Mouse (Mus musculus) layer of hippocampus, adult 18-20 months (tissue): ENCODE data around the gene Prim2. TPM values are rescaled to one million over a fixed set of nuclear protein-coding genes. Genes with fewer than 3 reads are reported as not detected.

ENCODE experiments used
- DNase-seq, 2 experiments: peaks; one replicate each; pipeline ENCODE4 v3.0.0; 2022; ENCODE audit warnings: low spot score in 2 of 2
- long read RNA-seq: library from polyadenylated mRNA; stranded (forward); transcript quantifications from one replicate; pipeline ENCODE4 v2.0.0, GENCODE M21; 2021
- total RNA-seq, 2 experiments: library from RNA; stranded (reverse); gene quantifications; 2 replicates each; pipeline ENCODE4 v1.2.3; 2021

The Prim2 gene
- total RNA-seq = 1 to 10 TPM; 4.5 to 5.0 TPM
- long read RNA-seq, partial matches to known transcripts = 1 of 2 reads
- long read RNA-seq, other reads (novel, unspliced or antisense) = 0 of 2 reads

GRCm38 (mm10) chr1:33669708-33670141, at the start of gene Prim2:
TSS of gene Prim2 (minus strand) at chr1:33669795.
- peak; percentile 77 to 89 for DNase-seq

DNA sequence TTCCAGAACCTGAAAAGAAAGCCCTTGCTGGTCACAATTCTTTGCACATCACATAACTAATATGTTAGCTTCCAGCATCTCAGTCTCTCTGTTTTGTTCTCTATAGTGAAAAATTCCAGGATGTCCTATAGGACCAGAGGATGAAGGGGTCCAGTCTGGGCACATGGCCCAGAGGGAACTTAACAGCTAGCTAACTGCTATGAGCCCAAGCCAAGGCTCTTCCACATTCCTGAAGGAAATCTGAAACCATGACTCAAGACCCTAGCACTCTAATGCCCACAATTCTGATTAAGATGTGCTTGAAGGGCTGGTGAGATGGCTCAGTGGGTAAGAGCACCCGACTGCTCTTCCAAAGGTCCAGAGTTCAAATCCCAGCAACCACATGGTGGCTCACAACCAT, 48.0 kb upstream of the Prim2 start:
- no peak for DNase-seq

DNA sequence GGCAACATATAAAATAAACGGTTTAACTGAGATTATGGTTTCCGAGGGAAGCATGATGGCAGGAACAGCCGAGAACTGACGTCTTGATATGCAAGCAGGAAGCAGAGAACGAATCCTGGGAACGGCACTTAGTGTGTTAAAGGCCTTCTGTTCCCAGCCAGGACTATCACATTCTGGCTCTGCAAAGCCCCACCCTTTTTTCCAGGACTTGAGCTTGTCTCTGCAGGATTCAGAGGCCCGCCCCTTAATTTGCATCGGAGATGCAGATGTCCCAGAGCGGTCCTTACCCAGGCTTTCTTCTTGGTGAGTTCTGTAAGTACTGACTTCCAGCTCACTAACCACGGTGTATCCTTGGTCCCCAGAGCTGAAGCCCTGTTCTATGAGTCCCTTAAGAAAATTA, 45.2 kb upstream of the Prim2 start:
- no peak for DNase-seq

DNA sequence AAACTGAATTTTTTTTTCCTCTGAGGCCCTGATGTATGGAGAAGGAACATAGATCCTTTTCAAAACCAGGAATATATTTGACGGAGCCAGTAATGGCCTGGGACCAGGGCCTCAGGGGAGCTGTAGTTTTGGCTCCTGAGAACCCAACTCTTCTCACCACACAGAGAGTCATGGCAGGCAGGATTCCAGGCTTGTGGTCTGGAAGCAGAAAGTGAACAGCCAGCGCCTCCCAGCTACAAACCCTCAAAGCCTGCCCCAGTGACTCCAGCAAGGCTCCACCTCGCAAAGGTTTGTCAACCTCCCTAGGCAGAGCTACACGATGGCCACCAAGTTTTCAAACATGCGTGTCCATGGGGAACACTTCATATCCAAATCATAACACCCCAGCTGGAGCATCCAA, 42.4 kb upstream of the Prim2 start:
- DNase-seq = no peak

- DNase-seq = no peak
Observed at GRCm38 (mm10) chr1:33709615-33710014, 40.0 kb upstream of the Prim2 start.

GRCm38 (mm10) chr1:33701244-33701643, 31.6 kb upstream of the Prim2 start:
- peak in 1 of 2 experiments; percentile 62 for DNase-seq

DNA sequence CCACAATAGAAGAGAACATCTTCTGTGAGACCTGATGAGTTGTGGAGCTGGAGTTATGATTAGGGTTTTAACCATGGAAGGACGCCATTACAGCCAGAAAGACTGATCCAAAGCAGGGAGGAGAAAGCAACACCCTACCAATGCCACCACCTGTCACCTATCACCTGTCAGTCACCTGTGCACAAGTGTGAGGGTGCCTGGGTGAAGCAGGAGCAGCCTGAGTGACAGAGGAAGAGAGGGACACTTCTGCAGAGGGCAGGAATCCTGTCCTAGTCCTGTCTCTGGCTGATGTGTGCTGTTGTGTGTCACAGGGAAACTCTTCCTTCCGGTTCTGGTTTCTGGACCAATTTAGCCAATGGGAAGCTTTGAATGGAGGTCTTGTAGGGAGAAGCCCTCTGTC, 26.4 kb upstream of the Prim2 start:
- DNase-seq = no peak

DNA sequence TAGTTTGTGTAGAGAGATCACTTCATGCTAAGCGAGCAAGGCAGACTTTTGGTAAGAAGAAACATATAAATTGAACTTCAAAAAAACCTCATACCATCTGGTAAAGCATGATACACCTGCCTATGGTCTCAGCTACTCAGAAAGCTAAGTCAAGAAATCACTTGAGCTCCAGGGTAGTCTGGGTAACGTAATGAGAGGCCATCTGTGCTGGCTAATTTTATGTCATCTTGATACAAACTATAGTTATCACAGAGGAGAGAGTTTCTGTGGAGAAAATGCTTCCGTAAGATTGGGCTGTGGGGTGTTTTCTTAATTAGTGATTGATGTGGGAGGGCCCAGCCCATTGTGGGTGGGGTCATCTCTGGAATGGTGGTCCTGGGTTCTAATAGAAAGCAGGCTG, 24.3 kb upstream of the Prim2 start:
- no peak for DNase-seq

DNA sequence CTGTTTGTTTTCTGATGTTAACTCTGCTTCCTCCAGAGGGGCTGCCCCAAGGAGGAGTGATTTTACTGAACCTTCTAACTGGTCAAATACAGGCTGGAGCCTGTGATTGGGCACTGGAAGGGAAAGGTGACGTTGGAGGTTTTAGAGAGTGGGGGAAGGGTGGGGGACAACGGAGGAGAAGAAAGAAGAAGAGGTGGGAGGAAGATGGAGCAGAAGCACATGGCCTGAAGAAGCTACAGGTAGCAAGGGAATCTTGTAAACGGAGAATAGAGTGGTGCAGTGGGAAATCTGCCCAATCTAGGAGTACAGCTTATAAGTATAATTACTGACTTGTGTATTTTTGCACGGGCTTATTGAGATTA, 20.5 kb upstream of the Prim2 start:
- no peak for DNase-seq

DNA sequence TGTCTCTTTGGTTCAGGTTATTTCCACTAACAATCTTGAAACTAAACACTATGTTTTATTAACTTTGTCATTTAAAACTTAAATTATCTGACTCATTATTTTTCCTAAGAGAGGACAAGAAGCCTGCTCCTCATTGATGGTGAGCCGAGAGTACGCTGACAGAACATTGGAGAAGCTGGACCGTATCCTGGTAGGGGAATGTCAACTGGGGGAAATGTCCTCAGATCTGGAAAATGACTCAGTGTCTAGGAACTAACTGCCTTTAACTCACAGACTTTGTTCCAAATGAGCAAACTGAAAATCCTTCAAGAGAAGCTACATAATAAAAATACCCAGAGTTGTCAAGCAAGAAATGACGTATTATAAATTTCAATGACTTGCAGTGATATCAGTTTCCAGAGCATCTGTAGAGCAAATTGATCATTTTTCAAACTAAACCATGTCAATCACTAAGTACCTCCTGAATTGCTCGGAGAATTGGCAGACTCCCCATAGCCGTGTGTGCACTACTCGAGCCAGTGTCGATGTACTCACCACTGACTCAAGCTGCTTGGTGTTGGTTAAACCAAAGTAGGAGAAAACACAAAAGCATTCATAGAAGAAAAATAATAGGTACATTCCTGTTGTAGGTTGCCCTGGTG, 20.0 kb upstream of the Prim2 start:
- DNase-seq = no peak

DNA sequence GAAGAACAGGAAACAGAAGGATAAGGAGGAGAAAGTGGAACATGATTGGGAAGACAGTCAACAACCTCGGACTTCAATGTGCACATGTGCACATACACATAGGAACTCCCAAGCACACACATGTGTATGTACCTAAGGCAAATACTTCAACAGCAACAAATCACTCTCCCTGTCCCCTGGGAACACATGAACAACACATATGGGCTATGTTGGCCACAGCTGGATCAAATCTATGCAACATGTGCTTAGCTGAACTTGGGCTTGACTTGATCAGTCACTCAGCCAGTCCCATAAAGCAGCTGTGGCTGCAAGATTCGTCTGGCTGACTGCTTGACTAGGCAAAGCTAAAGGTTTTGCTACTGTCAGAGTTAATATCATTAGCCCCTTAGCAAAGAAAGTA, 19.2 kb upstream of the Prim2 start:
- DNase-seq = no peak

- DNase-seq = peak in 1 of 2 experiments; percentile 37
Observed at GRCm38 (mm10) chr1:33684459-33684858, 14.9 kb upstream of the Prim2 start.

DNA sequence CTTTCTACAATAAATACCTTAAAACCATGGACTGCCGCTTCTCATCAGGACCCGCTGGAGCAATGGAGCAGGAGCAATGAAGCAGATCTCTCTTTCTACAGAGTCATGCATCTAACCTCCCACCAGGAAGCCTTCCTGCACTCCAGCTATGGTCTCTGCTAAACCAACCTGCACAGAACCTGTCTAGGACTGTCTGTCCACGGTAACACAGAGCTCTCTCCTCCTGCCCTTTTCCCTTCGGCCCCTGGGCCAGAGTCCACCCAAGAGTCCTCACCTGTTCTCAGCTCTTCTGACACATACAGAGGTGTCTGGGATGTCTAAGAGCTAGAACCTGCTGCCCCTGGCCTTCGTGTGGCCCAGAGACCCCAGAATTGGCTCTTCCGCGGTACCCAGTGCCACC, 11.3 kb upstream of the Prim2 start:
- no peak for DNase-seq

DNA sequence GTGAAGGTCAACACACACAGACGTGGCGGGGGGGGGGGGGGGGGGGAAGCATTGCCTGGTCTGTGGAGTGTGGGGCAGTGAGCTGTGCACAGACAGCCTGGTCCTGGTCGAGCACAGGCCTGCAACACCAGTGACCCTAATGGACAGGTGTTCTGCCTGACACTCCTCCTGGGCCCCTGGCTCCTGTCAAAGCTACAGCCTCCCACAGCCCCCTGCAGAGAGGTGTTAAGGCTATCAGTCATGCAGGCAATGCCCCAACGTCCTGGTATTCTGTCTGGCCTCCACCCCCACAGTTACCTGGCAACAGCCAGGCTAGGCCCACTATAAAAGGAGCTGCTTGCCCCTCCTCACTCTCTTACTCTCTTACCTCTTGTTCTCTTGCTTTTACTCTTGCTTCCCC, 10.8 kb upstream of the Prim2 start:
- no peak for DNase-seq

DNA sequence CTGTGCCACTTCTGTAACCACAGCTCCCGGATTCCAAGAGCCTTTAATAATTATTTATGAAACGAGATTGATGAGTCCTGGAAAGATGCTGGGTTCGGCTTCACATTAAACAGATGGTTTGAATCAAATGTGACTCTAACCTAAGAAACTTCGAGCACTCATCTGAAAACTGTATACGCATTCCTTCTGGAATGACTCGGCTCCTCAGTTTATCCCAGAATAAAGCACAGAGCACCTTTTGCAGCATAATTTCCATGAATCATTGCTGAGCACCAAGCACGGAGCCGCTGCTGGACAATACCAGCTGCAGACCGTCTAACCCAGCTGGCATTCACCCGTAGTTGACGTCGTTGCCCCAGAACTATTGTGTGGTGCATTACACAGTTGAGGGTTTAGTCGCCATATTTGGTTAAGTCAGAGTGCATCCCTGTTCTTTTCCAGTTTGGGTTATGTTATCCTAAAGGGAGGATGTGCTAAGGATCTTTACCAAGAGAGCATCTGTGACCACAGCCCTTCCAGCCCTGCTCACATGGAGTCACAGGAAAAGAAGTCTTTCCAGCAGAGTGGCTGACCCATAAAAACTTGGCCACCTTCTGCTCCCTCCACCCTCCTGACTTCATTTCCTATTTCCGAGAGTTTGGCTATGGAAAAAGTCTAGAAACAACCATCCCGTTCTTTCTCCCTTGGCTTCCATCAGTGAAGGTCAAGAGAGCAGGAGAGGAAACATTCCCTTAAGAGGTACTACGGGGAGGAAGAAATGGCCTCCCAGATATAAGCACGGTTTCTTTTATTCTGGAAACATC, 3.8 kb upstream of the Prim2 start:
- no peak for DNase-seq

- peak in 1 of 2 experiments; percentile 38 for DNase-seq
Observed at GRCm38 (mm10) chr1:33672514-33672913, 2.9 kb upstream of the Prim2 start.

- no peak for DNase-seq
Observed at GRCm38 (mm10) chr1:33672083-33672482, 2.5 kb upstream of the Prim2 start.

- peak in 1 of 2 experiments; percentile 60 for DNase-seq
Observed at GRCm38 (mm10) chr1:33671441-33671840, 1.8 kb upstream of the Prim2 start.

DNA sequence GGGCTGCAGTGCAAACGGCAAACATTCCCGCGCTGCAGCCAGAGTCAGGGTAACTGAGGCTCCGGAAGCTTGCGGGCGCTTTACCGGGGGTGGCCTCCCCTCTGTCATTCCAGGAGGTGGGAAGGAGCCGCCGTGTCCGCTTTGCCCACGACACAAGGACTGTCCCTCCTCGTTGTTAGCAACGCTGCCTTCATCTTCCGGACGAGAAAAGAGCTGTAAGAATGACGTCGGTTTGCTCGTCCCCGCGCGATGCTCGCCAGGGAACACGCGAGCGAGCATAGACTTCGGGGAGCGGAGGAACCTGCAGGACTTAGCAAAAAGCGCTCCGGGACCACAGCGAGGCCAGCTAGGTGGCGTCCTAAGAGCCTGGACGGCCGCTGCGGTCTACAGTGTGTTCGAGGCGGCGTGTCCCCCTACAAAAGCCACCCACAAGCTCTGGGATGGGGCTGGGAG, 595 bp upstream of the Prim2 start:
- peak; percentile 34 to 63 for DNase-seq

DNA sequence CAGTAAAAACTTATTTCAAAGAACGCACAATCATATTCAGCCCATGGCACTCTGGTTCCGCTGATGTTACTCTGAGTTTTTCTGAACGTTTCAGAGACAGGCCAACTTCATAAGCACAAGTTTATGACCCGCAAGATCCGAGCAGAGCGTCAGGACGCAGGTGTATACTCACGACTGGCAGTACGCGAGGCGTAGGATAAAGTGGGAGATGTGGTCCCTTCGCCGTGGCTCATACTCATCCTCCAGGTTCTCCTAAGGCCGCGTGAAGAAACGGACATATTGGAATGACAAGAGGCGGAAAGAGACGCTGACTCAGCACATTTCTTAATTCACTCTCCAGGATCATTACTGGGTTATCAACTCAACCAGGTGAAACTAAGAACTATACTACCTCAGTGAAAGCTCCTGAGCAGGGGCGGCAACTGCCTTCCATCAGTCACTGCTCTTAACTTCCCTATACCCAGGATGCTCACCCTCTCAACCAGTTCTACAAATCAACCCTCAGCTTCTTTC, 5.9 kb downstream of the Prim2 start:
- DNase-seq = no peak

- DNase-seq = peak in 1 of 2 experiments; percentile 48
Observed at GRCm38 (mm10) chr1:33663163-33663562, 6.4 kb downstream of the Prim2 start.

GRCm38 (mm10) chr1:33658302-33658701, 11.3 kb downstream of the Prim2 start:
- DNase-seq = no peak
